Mouse (Mus musculus) forebrain, embryonic 12.5 days (tissue): Measurements from ENCODE around the gene Thbs3. TPM values are rescaled to one million over a fixed set of nuclear protein-coding genes. Genes with fewer than 3 reads are reported as not detected.

Experiments
- ATAC-seq: fragments of 200-750 bp; cut with Nextera tagmentation; 2 replicates; pipeline ENCODE4 v1.8.0; 2017; ENCODE audit warnings: moderate TSS enrichment; ENCODE audit not compliant: low FRiP score
- H3K27ac ChIP-seq: fragments of 300-500 bp; sonication (generic); 2 replicates; pipeline ENCODE4 v1.5.1; 2016; ENCODE audit warnings: mild to moderate bottlenecking
- H3K27me3 ChIP-seq: fragments of 300-500 bp; sonication (generic); 2 replicates; pipeline ENCODE4 v1.6.1; 2016; ENCODE audit warnings: mild to moderate bottlenecking
- H3K36me3 ChIP-seq: fragments of 300-500 bp; sonication (generic); replicated peaks from 2 replicates; pipeline ENCODE4 v1.6.1; 2016; ENCODE audit warnings: mild to moderate bottlenecking
- H3K4me1 ChIP-seq: fragments of 300-500 bp; sonication (generic); 2 replicates; pipeline ENCODE4 v1.6.1; 2016
- H3K4me2 ChIP-seq: fragments of 300-500 bp; sonication (generic); 2 replicates; pipeline ENCODE4 v1.6.1; 2016; ENCODE audit warnings: mild to moderate bottlenecking, moderate library complexity
- H3K4me3 ChIP-seq: fragments of 300-500 bp; sonication (generic); replicated peaks from 2 replicates; pipeline ENCODE4 v1.5.1; 2016; ENCODE audit warnings: mild to moderate bottlenecking
- H3K9ac ChIP-seq: fragments of 300-500 bp; sonication (generic); 2 replicates; pipeline ENCODE4 v1.6.1; 2016; ENCODE audit warnings: mild to moderate bottlenecking
- H3K9me3 ChIP-seq: fragments of 300-500 bp; sonication (generic); 2 replicates; pipeline ENCODE4 v1.6.1; 2016
- WGBS: fragments of 180-500 bp; shearing (Covaris S2); methylation state at CpG from one replicate; pipeline ENCODE4 v1.1.7; 2016; 5-methylcytosine and 5-hydroxymethylcytosine counted together
- polyA plus RNA-seq: library from polyadenylated mRNA; unstranded; fragments of >200 nt; fragmentation: Nextera tagmentation; extraction: Ambion mirVana; gene quantifications from 2 replicates; pipeline ENCODE4 v1.2.1, GENCODE M21; 2016

Gene Thbs3
- polyA plus RNA-seq, 1 experiment from 2014 or later: 97.9 TPM

DNA sequence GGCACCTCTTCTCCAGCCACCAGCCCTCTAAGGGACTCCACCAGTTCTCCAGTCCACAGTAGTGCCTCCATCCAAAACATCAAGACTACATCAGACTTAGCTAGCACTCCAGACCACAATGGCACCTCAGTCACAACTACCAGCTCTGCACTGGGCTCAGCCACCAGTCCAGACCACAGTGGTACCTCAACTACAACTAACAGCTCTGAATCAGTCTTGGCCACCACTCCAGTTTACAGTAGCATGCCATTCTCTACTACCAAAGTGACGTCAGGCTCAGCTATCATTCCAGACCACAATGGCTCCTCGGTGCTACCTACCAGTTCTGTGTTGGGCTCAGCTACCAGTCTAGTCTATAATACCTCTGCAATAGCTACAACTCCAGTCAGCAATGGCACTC lies 15.6 kb downstream of the Thbs3 start:
- WGBS: 95% methylated on average over 2 of the region's 2 CpGs
- peaks cover 30% of the 10 kb centered on the region for H3K4me1 ChIP-seq
- ATAC-seq: no peak

DNA sequence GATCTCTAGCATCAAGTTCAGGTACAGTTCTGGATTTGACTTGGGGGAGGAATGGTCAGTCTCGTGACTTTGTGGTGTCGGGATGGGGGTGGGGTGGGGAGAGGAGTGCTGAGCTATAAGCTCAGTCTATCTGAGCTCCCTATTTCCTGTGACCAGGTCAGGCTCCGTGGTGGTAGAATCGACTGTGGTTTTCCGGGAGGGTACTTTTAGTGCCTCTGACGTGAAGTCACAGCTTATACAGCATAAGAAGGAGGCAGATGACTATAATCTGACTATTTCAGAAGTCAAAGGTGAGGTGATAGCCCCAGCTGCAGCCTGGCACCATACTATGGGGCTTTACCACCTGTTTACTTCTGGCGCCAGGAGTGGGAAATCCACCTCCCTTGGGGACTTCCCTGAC lies 16.4 kb downstream of the Thbs3 start:
- 76% methylated on average over 7 of the region's 7 CpGs for WGBS
- Histone ChIP-seq H3K4me2 (no peak overlapping the region), H3K27ac (no peak overlapping the region), H3K4me3 (no peak overlapping the region), H3K9me3 (no peaks in the 10 kb centered on the region), H3K4me1 (peaks cover 23% of the 10 kb centered on the region), H3K9ac (no peak overlapping the region), H3K27me3 (no peaks in the 10 kb centered on the region), H3K36me3 (peaks cover 33% of the 10 kb centered on the region)
- ATAC-seq: no peak

More for the DNA sequence above, 15.6 kb downstream of the Thbs3 start:
- no peak overlapping the region for H3K4me3 ChIP-seq
- H3K9ac ChIP-seq: no peak overlapping the region
- no peak overlapping the region for H3K27ac ChIP-seq
- H3K4me2 ChIP-seq: no peak overlapping the region
- H3K27me3 ChIP-seq: no peaks in the 10 kb centered on the region
- H3K9me3 ChIP-seq: no peaks in the 10 kb centered on the region
- H3K36me3 ChIP-seq: peaks cover 25% of the 10 kb centered on the region

DNA sequence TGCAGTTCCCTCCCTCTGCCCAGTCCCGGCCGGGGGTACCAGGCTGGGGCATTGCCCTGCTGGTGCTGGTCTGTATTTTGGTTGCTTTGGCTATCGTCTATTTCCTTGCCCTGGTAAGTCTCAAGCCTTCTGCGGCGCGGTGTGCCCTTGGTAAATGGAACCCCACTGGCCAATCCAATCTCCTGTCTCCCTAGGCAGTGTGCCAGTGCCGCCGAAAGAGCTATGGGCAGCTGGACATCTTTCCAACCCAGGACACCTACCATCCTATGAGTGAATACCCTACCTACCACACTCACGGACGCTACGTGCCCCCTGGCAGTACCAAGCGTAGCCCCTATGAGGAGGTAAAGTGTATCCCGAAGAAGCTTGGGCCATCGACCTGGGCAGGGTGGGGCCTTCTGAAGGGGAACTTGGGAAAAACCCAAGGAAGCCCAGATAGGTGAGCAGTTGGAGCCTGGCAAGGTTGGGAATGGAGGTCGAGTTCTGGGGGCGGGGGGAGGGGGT lies 16.8 kb downstream of the Thbs3 start:
- WGBS: 80% methylated on average over 16 of the region's 16 CpGs
- no peaks in the 10 kb centered on the region for H3K9me3 ChIP-seq
- peaks cover 18% of the 10 kb centered on the region for H3K4me1 ChIP-seq
- peaks cover 38% of the 10 kb centered on the region for H3K36me3 ChIP-seq
- H3K27me3 ChIP-seq: no peaks in the 10 kb centered on the region
- ATAC-seq: no peak
- no peak overlapping the region for H3K9ac ChIP-seq
- no peak overlapping the region for H3K27ac ChIP-seq
- no peak overlapping the region for H3K4me2 ChIP-seq
- no peak overlapping the region for H3K4me3 ChIP-seq

DNA sequence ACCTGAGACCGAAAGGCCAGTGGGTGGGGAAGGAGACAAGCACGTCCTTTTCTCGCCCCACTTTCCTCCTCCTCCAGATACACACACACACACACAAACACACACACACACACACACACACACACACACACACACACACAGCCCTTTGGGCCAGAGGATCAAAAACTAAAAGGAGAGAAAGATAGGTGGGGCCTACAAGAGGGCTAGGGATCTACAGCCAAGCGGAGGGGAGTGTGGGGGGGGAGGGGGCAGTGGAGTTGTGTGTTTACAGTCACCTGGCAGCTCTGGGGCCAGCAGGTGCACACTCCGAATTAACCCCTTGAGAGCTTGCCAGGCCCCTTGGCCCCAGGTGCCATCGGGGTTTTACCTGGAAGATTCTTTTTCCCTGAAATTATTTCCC lies 17.6 kb downstream of the Thbs3 start:
- WGBS: 78% methylated on average over 6 of the region's 6 CpGs

DNA sequence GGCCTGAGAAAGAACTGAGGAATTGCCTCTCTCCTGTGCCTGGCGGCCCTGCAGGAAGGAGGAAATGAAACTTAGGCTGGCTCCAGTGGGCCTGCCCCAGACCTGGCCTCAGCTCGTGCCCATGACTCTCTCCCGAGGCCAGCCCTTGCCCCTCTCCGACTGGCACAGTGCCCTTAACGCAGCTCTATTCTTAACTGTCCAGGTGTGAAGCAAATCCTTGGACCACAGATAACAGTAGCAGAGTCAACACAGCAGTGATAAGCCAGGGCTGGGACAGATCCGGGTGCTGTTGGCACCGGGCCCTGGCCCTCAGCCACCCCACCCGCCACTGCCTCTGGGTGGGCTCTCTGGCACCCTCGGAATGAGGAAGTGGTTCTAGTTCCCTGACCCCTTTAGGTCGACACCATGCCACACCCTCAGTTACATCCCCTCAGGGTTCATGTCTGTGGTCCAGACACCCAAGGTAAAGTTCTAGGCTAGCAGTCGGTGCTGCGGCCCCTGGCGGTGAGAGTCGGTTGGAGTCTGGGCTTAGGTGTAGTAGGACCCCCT lies 18.7 kb downstream of the Thbs3 start:
- no peaks in the 10 kb centered on the region for H3K27me3 ChIP-seq
- ATAC-seq: no peak
- H3K9me3 ChIP-seq: no peaks in the 10 kb centered on the region
- no peak overlapping the region for H3K4me3 ChIP-seq
- H3K4me2 ChIP-seq: no peak overlapping the region
- peaks cover 56% of the 10 kb centered on the region for H3K36me3 ChIP-seq
- H3K9ac ChIP-seq: no peak overlapping the region
- WGBS: 90% methylated on average over 14 of the region's 14 CpGs
- peak overlapping the region; percentile 13; the same call in 1 of the 2 replicates for H3K27ac ChIP-seq
- H3K4me1 ChIP-seq: peaks cover 5% of the 10 kb centered on the region; the same call in 1 of the 2 replicates

More for the DNA sequence above, 17.6 kb downstream of the Thbs3 start:
- no peak overlapping the region for H3K27ac ChIP-seq
- no peak for ATAC-seq
- H3K4me3 ChIP-seq: no peak overlapping the region
- H3K4me2 ChIP-seq: no peak overlapping the region
- no peak overlapping the region for H3K9ac ChIP-seq
- H3K36me3 ChIP-seq: peaks cover 46% of the 10 kb centered on the region
- H3K9me3 ChIP-seq: no peaks in the 10 kb centered on the region
- peaks cover 13% of the 10 kb centered on the region for H3K4me1 ChIP-seq
- no peaks in the 10 kb centered on the region for H3K27me3 ChIP-seq

DNA sequence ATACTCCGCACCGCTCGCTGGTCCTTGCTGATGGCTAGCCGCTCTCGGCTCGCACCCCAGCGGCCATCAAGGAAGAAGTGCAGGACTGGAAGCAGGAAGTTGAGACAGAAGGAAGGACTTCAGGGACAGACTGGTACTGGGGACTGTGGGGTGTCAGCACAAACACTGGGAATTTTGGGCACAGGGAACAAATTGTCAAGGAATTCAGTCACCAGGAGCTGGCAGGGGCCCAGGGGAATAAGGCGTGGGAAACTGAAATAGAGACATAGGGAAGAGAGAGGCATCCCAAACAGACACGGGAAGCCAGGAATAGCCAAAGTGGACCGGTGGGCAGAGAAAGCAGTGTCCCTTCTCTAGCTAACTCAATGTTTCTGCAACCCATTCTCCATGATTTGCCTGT lies 21.5 kb downstream of the Thbs3 start:
- Histone ChIP-seq H3K27me3 (no peaks in the 10 kb centered on the region), H3K9me3 (no peaks in the 10 kb centered on the region), H3K36me3 (peaks cover 79% of the 10 kb centered on the region), H3K4me2 (no peak overlapping the region), H3K4me3 (no peak overlapping the region), H3K9ac (no peak overlapping the region), H3K4me1 (no peaks in the 10 kb centered on the region), H3K27ac (no peak overlapping the region)
- ATAC-seq: no peak
- WGBS: 88% methylated on average over 10 of the region's 10 CpGs

DNA sequence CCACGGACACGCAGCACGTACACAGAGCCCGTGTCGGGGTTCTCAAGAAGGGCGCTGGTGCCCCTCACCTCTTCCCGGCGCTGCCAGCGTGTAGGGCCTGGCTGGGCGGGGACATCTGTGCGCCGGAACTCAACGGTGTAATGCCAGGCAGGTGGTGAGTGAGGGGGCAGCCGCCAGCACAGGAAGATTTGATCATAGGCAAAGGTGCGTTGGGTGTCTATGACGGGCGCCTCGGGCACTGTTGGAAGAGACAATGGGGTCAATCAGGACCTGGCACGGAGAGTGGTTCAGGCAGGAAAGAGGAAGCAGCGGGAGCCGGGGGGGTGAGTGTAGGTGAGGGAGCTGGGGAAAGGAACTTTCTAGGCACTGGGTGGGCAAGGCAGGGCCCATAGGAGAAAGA lies 22.7 kb downstream of the Thbs3 start:
- H3K27ac ChIP-seq: no peak overlapping the region
- H3K4me3 ChIP-seq: no peak overlapping the region
- no peak overlapping the region for H3K9ac ChIP-seq
- H3K4me1 ChIP-seq: no peaks in the 10 kb centered on the region; the same call in 1 of the 2 replicates
- no peak for ATAC-seq
- no peaks in the 10 kb centered on the region for H3K27me3 ChIP-seq
- no peaks in the 10 kb centered on the region for H3K9me3 ChIP-seq
- H3K36me3 ChIP-seq: peaks cover 89% of the 10 kb centered on the region
- H3K4me2 ChIP-seq: no peak overlapping the region
- 95% methylated on average over 21 of the region's 21 CpGs for WGBS

DNA sequence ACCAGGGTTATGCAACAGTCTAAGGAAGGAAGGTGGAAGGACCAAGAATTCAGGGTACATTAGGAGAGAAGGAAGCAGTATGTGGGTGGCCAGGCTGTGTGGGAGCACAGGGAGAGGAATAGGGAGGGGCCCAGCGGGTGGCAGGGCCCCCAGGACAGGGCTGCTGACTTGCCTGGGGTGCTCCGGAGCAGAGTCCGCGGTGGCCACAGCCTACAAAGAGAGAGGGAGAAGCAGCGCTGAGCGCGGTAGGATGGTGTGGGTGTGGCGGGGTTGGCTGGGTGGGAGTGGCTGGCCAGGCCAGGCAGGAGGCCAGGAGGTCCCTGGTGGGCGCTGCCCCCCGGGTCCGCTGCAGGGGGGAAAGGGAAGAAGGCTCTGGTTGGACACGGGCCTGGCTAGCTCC lies 23.5 kb downstream of the Thbs3 start:
- H3K27ac ChIP-seq: no peak overlapping the region
- 86% methylated on average over 9 of the region's 12 CpGs for WGBS
- no peak overlapping the region for H3K4me3 ChIP-seq
- peaks cover 8% of the 10 kb centered on the region for H3K4me1 ChIP-seq
- no peaks in the 10 kb centered on the region for H3K27me3 ChIP-seq
- H3K9ac ChIP-seq: no peak overlapping the region
- peaks cover 84% of the 10 kb centered on the region for H3K36me3 ChIP-seq
- no peak for ATAC-seq
- H3K4me2 ChIP-seq: no peak overlapping the region
- no peaks in the 10 kb centered on the region for H3K9me3 ChIP-seq

DNA sequence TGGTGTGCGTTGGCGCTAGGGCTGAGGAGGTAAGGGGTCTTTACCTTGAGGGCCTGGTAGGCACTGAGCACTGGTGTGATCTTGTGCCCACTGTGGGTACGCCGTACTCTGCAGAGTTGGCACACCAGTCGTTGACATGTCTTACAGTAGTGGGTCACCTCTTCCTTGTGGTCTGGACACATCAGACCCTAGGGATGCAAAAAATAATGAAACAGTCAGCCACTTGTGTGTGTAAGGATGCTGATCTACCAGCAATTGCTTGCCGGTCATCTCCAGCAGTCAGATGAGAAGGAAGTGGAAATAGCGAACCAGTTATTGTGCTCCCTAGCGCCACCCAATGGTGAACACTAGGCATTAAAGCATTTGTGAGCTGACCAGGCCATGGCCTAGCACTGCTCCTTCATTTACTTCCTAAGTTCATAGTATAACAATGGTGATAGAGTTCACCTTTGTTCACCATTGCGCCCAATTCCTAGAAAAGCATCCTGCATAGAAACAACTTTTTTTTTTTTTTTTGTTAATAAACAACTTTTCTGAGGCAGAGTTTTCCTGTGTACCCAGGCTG lies 27.4 kb downstream of the Thbs3 start:
- H3K4me1 ChIP-seq: peaks cover 42% of the 10 kb centered on the region
- H3K9ac ChIP-seq: no peak overlapping the region; the same call in 1 of the 2 replicates
- no peak overlapping the region for H3K27ac ChIP-seq
- no peak overlapping the region for H3K4me2 ChIP-seq
- H3K4me3 ChIP-seq: no peak overlapping the region
- no peaks in the 10 kb centered on the region for H3K9me3 ChIP-seq
- no peak for ATAC-seq
- H3K27me3 ChIP-seq: no peaks in the 10 kb centered on the region
- H3K36me3 ChIP-seq: peaks cover 45% of the 10 kb centered on the region
- 73% methylated on average over 9 of the region's 9 CpGs for WGBS

DNA sequence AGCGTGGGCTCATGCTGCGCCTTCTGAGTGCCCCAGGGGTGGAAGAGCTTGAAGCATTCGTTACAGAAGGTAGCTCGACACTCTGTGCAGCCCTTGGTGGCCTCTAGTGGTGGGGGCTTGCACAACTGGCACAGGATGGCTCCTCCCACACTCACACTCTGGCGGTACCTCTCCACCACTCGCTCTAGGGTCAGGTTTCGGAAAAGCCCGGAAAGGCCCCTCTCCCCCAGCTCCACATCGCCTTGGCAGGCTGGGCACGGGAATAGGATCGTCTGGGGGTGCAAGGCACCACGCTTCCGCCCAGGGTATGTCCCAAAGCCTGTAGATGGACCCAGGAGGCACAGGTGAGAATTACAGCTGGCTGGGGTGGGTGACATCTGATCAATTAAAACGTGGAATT lies 28.6 kb downstream of the Thbs3 start:
- ATAC-seq: no peak; the same call in 1 of the 2 replicates
- Histone ChIP-seq H3K9ac (peak overlapping the region; percentile 67), H3K4me2 (peak overlapping the region; percentile 91), H3K9me3 (no peaks in the 10 kb centered on the region), H3K36me3 (peaks cover 39% of the 10 kb centered on the region), H3K27ac (peak overlapping the region; percentile 89), H3K4me1 (peaks cover 50% of the 10 kb centered on the region), H3K4me3 (peak overlapping the region; percentile 67), H3K27me3 (no peaks in the 10 kb centered on the region)
- 11% methylated on average over 14 of the region's 14 CpGs for WGBS

DNA sequence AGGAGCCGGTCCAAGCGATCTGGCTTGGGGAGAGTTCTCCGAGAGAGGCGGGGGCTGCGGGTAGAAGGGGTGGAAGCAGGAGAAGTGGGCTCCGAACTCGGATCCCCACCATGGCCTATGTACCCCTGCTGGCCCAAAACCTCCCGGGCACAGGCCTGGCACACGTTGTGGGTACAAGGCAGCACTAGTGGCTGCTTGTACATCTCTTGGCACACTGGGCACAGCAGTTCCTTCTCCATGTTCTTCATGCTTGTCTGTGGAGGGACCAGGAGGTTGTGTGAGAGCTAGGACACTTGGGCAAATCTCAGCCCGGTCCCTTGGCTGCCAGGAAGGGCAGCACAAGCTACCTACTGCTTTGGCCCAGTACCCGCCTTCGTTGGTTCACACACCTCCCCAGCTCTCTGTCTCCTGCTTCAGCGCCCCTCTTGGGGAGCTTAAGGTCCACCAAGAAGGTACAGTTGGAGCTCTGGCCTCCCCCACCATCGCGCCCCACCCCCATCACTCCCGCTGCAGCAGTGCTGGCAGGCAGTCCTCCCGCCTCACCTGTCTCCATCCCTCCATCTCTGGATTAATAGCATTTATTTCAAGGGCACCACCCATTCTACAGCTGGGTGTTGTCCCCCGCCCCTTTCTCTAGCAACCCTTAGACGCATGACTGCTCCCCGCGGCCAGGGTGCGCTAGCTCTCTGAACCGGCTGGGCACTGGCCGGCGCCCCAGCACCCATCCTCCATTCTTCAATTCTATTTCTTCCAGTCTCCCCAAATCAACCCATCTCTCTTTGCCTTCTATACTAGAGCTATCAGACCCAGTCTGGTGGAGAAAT lies 29.4 kb downstream of the Thbs3 start:
- peak overlapping the region; percentile 67 for H3K9ac ChIP-seq
- H3K36me3 ChIP-seq: peaks cover 37% of the 10 kb centered on the region
- WGBS: 14% methylated on average over 25 of the region's 25 CpGs
- ATAC-seq: peak; percentile 12
- H3K27ac ChIP-seq: peak overlapping the region; percentile 89
- H3K4me3 ChIP-seq: peak overlapping the region; percentile 67
- peaks cover 50% of the 10 kb centered on the region for H3K4me1 ChIP-seq
- H3K27me3 ChIP-seq: no peaks in the 10 kb centered on the region
- peak overlapping the region; percentile 91 for H3K4me2 ChIP-seq
- H3K9me3 ChIP-seq: no peaks in the 10 kb centered on the region

DNA sequence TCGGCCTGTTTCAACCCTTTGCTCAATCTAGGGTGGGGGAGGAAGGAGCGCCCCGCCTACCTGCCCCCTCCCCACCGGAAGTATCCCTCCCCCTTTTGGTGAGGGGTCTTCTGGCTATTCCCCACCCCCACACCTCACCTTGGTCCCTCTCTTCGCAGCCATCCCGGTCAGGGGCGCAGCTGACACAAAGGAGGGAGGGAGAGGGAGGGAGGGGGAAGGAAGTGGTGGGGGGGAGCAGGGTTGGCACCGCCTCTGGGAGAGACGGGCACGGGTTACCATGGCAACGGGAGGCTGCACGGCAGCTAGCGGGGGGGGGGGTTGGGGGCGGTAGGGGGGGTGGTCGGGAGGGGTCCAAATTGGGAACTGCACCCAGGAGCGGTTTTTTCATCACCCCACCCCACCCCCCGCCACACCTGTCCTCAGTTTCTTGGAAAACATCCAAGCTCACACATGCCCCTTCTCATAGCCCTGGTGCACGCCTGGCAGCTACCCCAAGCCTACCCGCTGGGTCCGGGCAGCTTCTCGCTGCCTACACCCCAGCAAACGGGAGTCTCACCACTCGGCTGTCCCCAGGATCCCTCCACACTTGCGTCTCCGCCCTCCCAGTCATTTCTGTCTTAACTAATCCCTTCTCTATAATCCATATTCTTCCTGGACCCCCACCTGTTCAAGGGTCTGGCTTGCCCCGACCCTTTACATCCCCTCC lies 30.2 kb downstream of the Thbs3 start:
- Histone ChIP-seq H3K4me3 (peak overlapping the region; percentile 67), H3K27ac (peak overlapping the region; percentile 89), H3K9me3 (no peaks in the 10 kb centered on the region), H3K9ac (peak overlapping the region; percentile 67), H3K4me1 (peaks cover 50% of the 10 kb centered on the region), H3K27me3 (no peaks in the 10 kb centered on the region), H3K36me3 (peaks cover 38% of the 10 kb centered on the region), H3K4me2 (peak overlapping the region; percentile 91)
- 0% methylated on average over 24 of the region's 26 CpGs for WGBS
- peak; percentile 71 for ATAC-seq
